Mouse (Mus musculus) frontal cortex, postnatal 25 days (tissue): ENCODE data around the gene Wbp1.

ENCODE experiments used
- DNase-seq, 2 experiments: peaks; one replicate each; pipeline ENCODE4 v3.0.0; 2022; ENCODE audit warnings: low spot score in 2 of 2

Gene Wbp1

DNA sequence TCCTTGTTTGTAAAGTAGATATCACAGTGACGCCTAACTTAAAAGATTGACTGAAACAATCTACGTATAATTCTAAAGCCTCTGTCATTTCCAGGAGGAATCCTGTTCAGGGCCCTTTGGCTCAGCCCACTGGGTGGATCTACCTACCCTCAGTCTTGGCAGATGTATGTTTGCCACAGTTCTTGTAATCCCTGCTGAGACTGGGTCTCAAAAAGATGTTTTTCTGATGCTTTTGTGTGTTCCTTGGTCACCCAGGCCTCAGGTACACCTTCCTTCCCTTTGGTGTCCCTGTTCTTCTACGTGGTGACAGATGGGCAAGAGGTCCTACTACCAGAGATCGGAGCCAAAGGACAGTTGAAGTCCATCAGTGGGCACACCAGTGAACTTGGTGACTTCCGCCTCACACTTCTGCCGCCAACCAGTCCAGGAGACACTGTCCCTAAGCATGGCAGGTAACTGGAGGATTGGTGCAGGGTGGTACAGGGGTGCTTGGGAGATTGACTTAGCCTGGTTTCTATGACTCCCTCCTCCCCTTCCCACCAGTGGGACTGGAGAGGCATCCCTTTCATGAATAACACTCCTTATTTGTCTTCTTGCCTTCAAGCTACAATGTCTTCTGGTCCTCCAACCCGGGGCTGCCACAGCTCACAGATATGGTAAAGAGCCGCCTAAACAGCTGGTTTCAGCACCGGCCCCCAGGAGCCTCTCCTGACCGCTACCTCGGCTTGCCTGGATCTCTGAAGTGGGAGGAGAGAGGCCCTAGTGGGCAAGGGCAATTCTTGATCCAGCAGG is 4.8 kb downstream of the Wbp1 start:
- DNase-seq: no peak

DNA sequence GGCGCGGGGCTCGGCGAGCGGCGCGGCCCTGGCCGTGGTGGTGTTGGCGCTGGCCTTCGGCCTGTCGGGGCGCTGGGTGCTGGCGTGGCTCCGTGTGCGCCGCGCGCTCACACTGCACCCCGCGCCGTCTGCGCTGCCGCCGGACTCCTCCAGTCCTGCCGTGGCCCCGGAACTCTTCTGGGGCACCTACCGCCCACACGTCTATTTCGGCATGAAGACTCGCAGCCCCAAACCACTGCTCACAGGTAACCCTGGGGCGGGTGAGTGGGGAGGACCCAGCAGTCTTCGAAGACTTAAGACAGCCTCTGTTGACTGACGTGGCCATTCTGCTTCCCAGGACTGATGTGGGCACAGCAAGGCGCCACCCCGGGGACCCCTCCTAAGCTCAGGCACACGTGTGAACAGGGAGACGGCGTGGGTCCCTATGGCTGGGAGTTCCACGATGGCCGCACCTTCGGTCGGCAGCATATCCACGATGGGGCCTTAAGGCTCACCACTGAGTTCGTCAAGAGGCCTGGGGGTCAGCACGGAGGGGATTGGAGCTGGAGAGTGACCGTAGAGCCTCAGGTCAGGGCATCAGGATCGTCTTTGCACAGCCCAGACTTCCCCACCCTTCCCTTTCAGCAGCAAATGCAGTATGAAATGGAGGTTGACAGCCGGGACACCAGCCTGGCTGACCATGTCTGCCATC is 5.5 kb downstream of the Wbp1 start:
- DNase-seq: no peak

DNA sequence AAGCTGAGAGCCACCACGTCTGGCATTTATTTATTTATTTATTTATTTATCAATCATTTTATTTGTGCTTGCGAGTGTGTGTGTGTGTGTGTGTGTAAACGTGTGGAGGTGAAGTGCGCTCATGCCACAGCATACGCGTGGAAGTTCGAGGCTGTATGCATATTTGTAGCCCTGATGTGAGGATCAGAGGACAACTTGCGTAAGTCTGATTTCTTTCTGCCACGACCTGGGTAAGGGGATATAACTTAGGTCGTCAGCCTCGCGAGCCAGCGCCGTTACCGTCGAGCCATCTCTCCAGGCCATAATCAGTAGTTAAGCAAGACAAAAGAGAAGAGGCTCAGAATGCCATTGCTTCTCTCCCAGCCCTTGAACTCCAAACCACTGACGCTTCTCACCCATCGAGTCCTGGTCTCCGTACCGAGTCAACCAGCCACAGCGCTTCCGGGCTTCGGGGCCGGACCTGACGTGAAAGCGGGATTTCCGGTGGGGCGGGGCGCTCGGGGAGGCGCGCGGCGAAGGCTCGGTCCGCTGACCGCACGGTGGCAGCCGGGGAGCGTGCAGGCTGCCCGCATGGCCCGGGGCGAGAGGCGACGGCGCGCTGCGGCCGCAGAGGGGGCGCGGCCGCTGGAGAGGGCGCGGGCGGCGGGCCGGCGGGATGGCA is 6.2 kb downstream of the Wbp1 start, which contains the start of gene Mogs:
Gene Mogs (plus strand): TSS at position 486 of the 661 bp plus-strand sequence.
- DNase-seq: peak; percentile 85 to 88

- no peak for DNase-seq
These were observed 9.7 kb downstream of the Wbp1 start for GRCm38 (mm10) chr6:83111510-83112136.

GRCm38 (mm10) chr6:83108762-83109668 is 12.3 kb downstream of the Wbp1 start, which contains the start of gene Mrpl53:
Gene Mrpl53, plus strand, starts transcription at chr6:83109040.
- peak; percentile 63 to 74 for DNase-seq

- DNase-seq: peak in 1 of 2 experiments; percentile 62
These were observed 13.6 kb downstream of the Wbp1 start for GRCm38 (mm10) chr6:83107566-83108400.

- no peak for DNase-seq
These were observed 17.2 kb downstream of the Wbp1 start for GRCm38 (mm10) chr6:83104158-83104557.

GRCm38 (mm10) chr6:83103130-83103650 is 18.2 kb downstream of the Wbp1 start:
- no peak for DNase-seq

GRCm38 (mm10) chr6:83101688-83102556 is 19.4 kb downstream of the Wbp1 start:
- peak in 1 of 2 experiments; percentile 25 for DNase-seq

GRCm38 (mm10) chr6:83101316-83101687 is 20.1 kb downstream of the Wbp1 start, which contains the start of the genes Ccdc142 and Gm42688:
Gene Ccdc142, plus strand, starts transcription at chr6:83101601.
Gene Gm42688, plus strand, starts transcription at chr6:83101617.
- peak; percentile 78 to 80 for DNase-seq

DNA sequence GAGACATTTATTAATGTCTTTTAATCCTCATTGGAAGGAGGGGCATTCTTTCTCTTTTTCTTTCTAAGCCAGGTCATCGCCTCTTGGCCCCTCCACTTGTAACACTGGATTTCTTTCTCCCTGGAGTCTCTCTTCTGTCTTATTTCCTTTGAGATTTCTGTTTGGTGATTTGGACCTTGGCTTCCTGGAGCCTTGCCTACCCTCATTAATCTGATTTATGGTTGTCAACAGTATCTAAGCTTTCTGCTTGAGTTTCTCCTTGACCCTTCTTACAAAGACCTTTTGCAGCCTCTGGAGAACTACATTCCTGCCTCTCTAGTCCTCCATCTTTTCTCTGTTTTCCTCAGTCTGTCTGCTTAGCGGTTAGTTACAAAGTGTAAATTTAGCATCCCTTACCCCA is 22.9 kb downstream of the Wbp1 start:
- no peak for DNase-seq

- DNase-seq: no peak
These were observed 25.4 kb downstream of the Wbp1 start for GRCm38 (mm10) chr6:83095968-83096367.

GRCm38 (mm10) chr6:83092416-83093127 is 28.8 kb downstream of the Wbp1 start:
- DNase-seq: no peak

DNA sequence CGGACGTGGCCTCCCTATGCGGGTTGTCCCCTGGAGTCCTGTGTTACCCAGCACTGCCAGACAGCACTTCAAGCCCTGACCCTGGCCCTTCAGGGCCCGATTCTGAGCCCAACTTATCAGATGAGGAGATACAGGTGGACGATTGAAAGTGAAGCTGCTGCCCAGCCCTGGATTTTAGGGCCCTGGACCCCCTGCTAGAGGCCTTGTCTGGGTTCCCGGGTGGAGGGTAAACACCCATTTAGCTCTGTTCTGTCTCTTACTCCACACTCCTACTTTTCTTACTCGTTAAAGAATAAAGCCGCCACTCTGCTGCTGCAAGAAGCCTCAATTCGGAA is 33.5 kb downstream of the Wbp1 start:
- DNase-seq: no peak

DNA sequence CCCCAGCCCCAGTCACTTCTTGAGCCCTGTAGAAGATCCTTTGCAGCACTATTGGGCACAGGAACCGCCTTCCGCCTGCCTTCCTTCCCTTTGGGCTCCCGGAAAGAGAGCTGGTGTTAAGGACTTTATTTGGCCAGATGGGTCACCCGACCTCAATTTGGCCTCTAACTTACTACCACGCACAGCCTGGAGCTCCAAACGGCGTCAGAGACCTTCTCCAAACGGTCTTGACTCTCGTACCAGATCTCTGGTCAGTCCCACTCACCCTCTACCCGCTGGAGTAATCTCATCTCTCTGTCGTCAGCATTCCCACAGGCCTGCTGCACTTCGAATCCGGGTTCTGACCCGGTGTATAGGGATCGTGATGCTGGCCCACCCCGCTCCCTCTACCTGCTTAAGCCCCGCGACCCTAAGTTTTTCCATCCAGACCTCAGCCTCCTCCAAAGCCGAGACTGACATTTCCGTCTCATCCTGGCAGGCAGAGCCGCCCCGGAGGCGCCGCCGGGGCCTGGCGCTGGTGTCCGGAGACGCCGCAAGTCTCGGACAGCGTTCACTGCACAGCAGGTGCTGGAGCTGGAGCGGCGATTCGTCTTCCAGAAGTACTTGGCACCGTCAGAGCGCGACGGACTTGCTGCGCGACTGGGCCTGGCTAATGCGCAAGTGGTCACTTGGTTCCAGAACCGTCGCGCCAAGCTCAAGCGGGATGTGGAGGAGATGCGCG is 34.0 kb downstream of the Wbp1 start:
- DNase-seq: no peak

- no peak for DNase-seq
These were observed 35.0 kb downstream of the Wbp1 start, which contains the start of gene Lbx2 for GRCm38 (mm10) chr6:83086121-83087035. Gene Lbx2, plus strand, starts transcription at chr6:83086367.
